Mouse (Mus musculus) megakaryocyte, embryonic 14.5 days (primary cell): Measurements from ENCODE around the gene Col12a1.

ENCODE experiments used
- FLI1 ChIP-seq: IDR thresholded peaks from 2 replicates; pipeline ENCODE4 v1.6.1; 2012; ENCODE audit warnings: low read length, inconsistent platforms, mixed read lengths
- GATA1 ChIP-seq: IDR thresholded peaks from 3 replicates; pipeline ENCODE4 v1.6.1; 2012; ENCODE audit warnings: mixed read lengths, low read length, inconsistent platforms, borderline replicate concordance

DNA sequence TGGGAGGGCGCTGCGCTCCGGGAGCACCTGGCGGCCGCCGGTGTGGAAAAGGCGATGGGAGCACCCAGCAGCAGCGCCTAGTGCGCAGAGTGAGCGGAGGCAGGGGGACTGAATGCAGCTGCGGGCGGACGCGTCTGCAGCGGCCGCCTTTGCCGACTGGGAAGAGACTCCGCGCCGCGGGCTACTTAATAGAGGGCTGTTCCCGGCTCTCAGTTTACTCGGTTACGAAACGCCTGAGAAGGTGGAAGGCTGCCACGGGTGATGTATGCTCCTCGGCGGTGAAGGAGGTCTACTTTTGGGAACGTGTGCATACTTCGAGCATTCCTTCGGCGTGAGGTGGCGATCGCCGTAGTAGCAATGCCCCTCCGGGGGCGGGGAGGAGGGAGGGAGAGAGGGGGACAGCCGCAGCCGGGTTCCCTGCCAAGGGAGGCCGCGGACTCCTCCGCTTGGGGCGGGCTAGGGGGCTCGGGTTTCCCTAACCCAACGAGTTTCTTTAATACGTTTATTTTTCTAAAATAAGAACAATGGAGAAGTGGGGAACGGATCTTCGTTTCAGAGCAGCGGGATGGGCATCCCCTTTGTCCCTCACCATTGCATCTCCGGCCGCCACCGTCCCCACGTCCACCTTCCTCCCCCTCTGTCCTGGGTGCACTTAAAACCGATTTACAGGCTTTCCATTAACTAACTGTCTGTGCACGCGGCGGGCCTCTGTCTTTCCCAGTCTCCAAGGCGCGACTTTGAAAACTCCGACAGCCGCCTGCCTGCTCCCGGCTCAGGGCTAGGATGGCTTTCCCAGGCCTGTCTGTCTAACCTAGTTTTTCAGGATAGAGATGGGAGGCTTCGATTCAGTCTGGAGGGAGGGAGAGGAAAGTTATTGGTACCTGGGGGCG, at the start of gene Col12a1:
- TF ChIP-seq GATA1 (no peak), FLI1 (no peak)
